Mouse (Mus musculus) adrenal gland, adult (tissue): ENCODE measurements at regions not wholly inside any gene's neighbourhood (a gene's known extent, or its start where the extent isn't known, plus 50 kb on each side); places are given as distances from the start of the nearest gene placed in this dataset.

Experiments used
- DNase-seq, 2 experiments: peaks; one replicate each; pipeline ENCODE4 v3.0.0; 2022 to 2023; ENCODE audit warnings: low spot score in 1 of 2; ENCODE audit not compliant: inconsistent age in 2 of 2

DNA sequence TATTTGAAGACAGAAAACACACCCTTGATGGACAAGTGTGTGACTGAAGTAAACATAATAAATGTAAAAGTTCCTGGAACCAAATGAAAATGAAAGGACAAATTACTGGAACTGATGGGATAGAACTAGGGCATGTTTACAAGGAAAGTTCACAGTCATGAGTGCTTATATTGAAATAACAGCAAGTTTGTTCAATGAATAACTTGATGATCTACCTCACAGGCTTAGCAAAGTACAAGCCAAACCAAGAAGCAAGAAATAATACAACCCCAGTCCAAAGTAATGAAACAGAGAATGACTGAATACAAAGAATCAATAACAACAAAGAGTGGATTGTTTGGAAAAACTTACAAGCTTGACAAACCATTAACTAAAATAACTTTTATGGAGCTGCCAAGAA lies 56.2 kb downstream of the Gm379 start:
- no peak for DNase-seq

- no peak for DNase-seq
Observed at GRCm38 (mm10) chrX:108599906-108600468, 64.7 kb downstream of the Gm379 start.

GRCm38 (mm10) chrX:108561977-108562376 lies 102.7 kb downstream of the Gm379 start:
- DNase-seq: no peak

DNA sequence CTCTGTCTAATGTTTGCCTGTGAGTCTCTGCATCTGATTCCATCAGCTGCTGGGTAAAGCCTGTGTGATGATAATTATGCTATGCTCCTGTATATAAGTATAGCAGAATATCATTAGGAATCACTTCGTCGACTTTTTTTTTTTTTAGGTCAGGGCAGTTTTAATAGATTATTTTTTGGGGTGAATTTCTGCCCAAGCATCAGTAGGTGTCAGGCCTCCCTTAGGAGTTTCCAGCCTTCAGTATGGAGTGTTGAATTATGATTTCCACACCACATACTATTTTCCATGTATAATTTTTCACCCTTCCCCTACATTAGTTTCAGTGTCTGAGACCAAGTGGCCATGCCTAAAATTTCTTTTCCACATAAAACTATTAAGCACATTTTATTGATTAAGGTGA lies 121.5 kb downstream of the Gm379 start:
- no peak for DNase-seq

DNA sequence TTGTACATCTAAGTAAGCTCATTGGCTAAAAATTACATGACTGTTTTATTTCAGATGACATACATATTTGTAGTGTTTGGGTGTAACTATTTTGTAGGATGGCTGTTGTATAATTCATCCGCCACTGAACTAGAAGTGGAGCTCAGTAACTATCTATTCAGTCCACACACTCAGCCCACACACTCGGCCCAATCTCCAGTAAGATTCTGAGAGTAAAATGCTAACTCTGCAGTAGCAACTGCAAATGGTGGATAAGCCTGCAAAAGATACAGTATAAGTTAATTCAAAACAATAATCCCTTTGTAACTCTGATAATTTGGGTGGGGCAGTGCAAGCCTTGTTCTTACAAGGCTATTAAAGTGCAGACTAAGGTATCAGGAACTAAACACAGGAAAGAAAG lies 123.3 kb downstream of the Gm379 start:
- DNase-seq: no peak

DNA sequence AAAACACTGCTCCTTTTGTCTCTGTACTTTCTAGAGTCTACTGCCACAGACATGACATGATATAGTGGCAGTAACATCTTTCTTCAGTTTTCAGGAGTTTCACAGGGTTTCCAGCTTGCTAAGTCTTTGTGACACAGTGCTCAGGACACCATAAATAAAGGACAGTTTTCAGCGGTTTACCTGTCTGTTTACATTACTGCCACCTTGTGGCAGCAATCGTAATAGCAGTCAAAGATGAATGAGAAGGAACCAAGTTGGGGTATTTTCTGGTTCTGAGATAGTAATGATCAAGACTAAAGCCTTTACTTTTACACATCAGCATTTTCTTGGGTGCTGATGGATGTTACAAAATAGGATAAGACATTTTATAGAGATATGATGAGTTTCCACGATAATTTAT lies 127.7 kb downstream of the Gm379 start:
- peak; percentile 5 to 62 for DNase-seq
